Mouse (Mus musculus) left cerebral cortex, postnatal 36 days (tissue): ENCODE measurements around the gene Foxj1. TPM values are rescaled to one million over a fixed set of nuclear protein-coding genes. Genes with fewer than 3 reads are reported as not detected.
"Not testable (repeated sequence)": the region's sequence is repeated elsewhere in the genome, so short reads cannot be mapped to it uniquely, and the experiment has no call there.

Experiments used
- DNase-seq, 2 experiments: peaks; one replicate each; pipeline ENCODE4 v3.0.0; 2021 to 2022; ENCODE audit warnings: low spot score in 2 of 2, mixed read lengths in 1 of 2
- intact Hi-C: fragments of 180-260 bp; cut with DNase I; formaldehyde crosslinking; loops from one replicate; pipeline ENCODE4 v1.15.1; 2025
- total RNA-seq, 2 experiments: library from RNA; stranded (reverse); gene quantifications; 2 replicates each; pipeline ENCODE4 v1.2.3; 2021

Gene Foxj1
- 1 to 10 TPM; 5.0 to 5.2 TPM for total RNA-seq

DNA sequence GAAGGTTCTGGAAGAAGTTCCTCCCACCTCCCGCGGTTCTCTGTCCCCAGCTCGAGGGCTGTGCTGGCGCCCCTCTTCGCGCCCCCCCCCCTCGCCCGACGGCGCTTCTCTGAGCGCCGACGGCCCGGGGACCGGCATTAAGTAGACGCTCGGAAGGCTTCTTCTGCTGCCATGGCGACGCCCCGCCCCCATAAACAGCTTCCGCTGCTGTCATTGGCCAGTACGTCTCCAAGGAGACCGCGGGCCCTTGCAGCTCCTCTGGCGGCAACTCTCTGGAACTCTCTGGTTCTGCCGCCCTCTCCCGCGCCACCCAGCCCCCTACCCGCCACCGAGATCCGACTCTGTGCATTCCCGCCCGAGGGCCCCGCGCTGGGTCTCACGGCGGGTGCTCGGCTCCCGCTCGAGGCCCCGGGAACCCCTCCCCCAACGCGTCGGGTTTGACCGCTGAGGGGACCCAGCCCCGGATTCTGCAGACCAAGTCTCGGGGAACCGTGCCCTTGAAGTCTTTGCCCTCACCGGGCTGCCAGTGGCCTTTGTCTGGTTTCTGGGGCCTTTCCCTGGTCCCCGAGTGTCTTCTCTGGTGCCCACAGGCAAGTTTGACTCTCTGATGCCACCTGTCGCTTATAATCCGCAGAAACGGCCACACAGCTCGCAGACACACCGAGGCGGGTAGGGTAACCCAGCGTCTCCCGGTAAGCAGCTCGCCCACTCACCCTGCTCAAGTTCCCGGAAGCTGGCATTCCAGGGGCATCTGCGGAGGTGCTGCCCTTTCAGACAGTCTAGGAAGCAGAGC is at the start of gene Foxj1:
Gene Foxj1, minus strand, starts transcription at position 156 of the 793 bp plus-strand sequence.
- intact Hi-C loops: no loop called here

GRCm38 (mm10) chr11:116384171-116384570 is 49.0 kb upstream of the Foxj1 start:
- intact Hi-C loops: no loop called here
- no peak for DNase-seq

More for the DNA sequence above, at the start of gene Foxj1:
- peak; percentile 91 to 97 for DNase-seq

DNA sequence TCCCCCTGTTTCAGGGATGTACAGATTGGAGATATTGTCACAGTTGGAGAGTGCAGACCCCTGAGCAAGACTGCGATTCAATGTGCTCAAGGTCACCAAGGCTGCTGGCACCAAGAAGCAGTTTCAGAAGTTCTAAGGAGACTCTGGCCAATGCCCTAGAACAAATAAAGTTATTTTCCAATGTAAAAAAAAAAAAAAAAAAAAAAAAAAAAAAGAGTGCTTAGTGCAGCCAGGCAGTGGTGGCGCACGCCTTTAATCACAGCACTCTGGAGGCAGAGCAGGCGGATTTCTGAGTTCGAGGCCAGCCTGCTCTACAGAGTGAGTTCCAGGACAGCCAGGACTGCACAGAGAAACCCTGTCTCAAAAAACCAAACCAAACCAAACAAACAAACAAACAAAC is 47.9 kb upstream of the Foxj1 start:
- not testable (repeated sequence) for DNase-seq

GRCm38 (mm10) chr11:116380767-116381166 is 45.6 kb upstream of the Foxj1 start:
- intact Hi-C loops: no loop called here
- no peak for DNase-seq

More for the DNA sequence above, 47.9 kb upstream of the Foxj1 start:
- intact Hi-C loops: not testable (repeated sequence)

GRCm38 (mm10) chr11:116379530-116379929 is 44.3 kb upstream of the Foxj1 start:
- intact Hi-C loops: no loop called here
- DNase-seq: no peak

DNA sequence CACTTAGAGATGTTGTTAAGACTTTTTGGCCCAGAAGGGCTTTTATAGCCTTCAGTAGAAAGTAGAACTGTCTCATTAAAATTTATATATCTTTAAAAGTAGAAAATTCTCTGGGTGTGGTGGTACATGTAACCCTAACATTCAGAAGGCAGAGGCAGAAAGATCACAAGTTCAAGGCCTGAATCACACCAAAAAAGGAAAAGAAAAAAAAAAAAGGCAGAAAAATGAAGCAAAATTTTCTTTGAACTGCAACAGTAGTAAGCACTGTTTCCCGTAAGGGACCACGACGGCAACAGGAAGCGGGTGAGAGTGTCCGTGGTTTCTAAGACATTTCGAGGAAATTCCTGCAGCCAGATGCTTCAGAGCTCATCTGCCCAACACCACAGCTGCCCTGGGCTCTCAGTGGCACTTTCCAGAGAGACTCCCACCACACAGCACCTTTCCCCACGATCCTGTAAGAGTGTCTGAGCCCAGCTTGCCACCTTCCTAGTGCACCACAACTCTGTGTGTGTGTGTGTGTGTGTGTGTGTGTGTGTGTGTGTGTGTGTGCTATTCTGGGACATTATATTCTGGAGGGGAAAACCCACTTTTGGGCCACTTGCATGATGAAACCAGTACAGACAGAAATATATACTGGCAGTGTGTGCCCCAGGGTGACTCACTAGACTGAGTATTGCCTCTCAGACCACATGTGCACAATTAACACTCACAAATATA is 41.9 kb upstream of the Foxj1 start:
- no peak for DNase-seq
- intact Hi-C loops: no loop called here

GRCm38 (mm10) chr11:116371894-116372450 is 36.8 kb upstream of the Foxj1 start:
- intact Hi-C loops: no loop called here
- DNase-seq: no peak

DNA sequence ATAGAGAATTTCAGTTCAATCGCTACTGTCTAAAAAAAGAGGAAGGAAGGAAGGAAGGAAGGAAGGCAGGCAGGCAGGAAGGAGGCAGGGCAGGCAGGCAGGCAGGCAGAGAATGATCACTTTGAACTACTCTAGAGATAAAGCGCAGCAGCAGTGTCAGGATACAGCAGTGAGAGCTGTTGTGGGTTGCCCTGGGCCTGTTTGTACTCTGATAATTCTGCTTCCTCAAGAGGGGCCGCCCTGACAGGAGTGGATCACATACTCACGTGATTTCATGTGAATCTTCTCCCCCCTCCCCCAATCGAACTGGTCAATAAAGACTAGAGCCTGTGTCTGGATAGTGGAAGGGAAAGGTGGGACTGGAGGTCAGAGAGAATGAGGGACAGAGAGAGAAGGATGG is 34.4 kb upstream of the Foxj1 start:
- no peak for DNase-seq
- intact Hi-C loops: loop anchor here (2.0 kb wide), 1 partner anchor 51 kb away; no protein-coding TSS in a partner anchor

DNA sequence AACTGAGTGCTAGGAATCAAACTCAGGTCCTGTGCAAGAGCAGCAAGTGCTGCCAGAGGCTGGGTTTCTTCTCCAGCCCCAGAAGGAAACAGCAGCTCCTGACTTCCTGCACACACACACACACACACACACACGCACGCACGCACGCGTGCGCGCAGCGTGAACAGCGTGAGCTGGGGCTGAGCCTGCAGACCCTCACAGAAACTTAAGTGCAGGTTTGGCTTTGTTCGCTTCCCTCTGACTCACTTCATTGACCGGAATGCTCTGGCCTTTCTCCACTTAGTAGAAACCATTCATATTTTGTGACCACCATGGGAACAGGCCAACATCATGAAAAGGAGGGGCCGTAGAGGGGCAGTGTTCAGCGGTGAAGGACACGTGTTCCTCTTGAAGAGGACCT is 33.9 kb upstream of the Foxj1 start:
- intact Hi-C loops: loop anchor here (2.0 kb wide), 1 partner anchor 50 kb away; no protein-coding TSS in a partner anchor
- DNase-seq: no peak

- intact Hi-C loops: loop anchor here (2.0 kb wide), 1 partner anchor 49 kb away; no protein-coding TSS in a partner anchor
- DNase-seq: peak; percentile 62 to 63
These were observed 32.9 kb upstream of the Foxj1 start for GRCm38 (mm10) chr11:116368116-116368515.

GRCm38 (mm10) chr11:116366647-116367046 is 31.4 kb upstream of the Foxj1 start:
- intact Hi-C loops: no loop called here
- DNase-seq: no peak

- intact Hi-C loops: no loop called here
- no peak for DNase-seq
These were observed 30.9 kb upstream of the Foxj1 start for GRCm38 (mm10) chr11:116366124-116366523.

DNA sequence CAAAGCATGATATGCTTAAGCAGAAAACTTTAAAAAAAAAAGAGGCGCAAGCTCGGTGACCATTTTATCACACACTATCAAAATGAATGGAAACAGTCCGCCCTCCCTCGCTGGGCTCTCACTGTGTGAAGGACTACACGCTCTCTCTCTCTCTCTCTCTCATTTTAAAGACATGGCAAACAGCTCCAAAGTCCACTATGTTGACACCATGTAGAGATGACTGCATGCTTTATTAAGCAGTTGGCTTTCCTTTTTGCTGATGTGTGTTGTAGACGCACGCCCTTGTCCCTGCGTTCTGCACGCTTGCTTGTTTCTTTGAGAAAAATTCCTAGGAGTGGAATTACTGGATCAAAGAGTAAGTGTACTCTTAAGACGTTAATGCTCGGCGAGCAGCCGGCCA is 30.2 kb upstream of the Foxj1 start:
- intact Hi-C loops: no loop called here
- no peak for DNase-seq

DNA sequence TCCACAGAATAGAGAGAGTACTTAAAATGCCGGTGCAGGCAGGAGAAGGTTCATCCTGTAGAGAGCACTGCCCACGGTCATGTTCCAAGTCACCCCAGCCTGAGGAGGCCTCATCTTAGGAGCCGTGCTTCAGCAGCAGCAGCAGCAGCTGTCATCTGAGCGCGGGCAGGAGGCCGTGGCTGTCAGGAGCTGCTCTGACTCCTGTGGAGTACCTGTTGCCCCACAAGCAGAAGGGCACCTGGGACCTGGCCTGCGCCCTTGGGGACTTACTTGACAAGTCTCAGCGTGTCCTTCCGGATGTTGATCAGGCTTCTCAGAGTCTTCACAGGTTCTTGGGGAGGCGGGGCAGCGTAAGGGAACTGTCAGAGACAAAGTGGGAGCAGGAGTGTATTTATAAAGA is 26.8 kb upstream of the Foxj1 start:
- intact Hi-C loops: no loop called here

GRCm38 (mm10) chr11:116360915-116361314 is 25.7 kb upstream of the Foxj1 start:
- intact Hi-C loops, DNase-seq: not testable (repeated sequence)

More for the DNA sequence above, 26.8 kb upstream of the Foxj1 start:
- DNase-seq: no peak

DNA sequence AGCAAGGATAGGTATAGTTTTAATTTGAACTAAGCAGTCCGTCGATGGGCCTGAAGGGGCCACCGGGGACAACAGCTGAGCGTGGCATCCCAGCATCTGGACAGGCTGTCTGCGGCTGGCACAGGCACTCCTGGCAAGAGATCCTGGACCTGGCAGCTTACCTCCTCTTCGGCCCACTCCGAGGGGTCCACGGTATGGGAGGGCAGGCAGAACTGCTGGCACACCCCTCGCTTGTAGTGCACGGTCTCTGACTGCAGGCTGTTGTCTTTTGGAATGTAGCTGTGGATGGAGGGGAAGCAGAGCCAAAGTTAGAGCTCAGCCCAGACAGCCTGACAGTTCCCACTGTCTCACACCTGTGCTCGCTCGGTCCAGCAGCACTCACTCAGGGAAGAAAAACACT is 24.5 kb upstream of the Foxj1 start:
- DNase-seq: no peak
- intact Hi-C loops: no loop called here

DNA sequence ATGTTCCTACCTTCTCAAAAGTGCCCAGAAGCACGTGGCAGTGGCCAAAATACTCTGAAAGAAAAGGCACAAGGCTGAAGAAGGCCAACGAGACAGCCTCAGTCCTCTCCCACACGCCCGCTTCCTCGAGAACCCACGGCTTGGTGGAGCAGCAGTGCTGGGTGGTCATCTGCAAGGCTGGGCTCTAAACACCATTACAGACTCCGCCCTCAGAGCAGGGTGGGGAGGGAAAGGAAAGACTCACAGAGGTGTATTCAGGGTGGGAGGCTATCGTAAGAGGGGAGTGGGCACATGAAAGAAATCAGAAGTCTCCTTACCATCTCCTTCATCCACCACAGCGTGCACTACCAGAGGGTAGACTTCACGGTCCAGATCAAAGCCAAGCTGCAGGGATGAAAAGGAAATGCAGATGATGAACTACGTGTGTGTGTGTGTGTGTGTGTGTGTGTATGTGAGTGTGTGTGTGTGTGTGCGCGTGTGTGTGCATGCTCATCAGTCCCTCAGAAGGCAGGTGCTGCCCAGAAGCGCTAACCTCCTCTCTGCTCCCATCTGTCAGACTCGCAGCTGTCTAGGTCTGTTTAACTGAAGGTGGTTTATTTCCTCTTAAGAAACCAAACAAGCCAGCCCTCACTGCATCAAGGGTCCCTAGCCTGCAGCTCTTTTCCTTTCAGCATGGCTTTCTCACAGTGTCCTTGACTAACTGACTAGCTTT is 23.9 kb upstream of the Foxj1 start:
- no peak for DNase-seq
- intact Hi-C loops: no loop called here

DNA sequence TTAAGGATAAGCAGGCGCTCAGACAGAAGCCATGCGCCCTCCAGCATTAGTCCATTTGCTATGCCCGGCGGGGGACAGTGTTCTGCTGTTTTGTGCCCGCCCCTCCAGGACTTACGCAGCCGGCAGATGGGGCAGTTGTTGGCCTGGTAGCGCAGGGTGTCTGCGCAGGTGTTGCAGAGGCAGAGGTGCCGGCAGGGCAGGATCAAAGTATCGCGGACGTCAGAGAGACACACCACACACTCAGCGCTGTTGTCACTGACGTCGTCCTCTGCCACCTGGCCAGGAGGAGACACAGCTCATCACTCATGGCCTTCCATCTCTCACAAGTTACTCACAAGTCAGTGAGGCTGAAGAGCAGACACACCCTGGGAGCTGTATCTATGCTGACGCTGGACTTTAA is 19.3 kb upstream of the Foxj1 start:
- intact Hi-C loops: no loop called here
- DNase-seq: no peak

DNA sequence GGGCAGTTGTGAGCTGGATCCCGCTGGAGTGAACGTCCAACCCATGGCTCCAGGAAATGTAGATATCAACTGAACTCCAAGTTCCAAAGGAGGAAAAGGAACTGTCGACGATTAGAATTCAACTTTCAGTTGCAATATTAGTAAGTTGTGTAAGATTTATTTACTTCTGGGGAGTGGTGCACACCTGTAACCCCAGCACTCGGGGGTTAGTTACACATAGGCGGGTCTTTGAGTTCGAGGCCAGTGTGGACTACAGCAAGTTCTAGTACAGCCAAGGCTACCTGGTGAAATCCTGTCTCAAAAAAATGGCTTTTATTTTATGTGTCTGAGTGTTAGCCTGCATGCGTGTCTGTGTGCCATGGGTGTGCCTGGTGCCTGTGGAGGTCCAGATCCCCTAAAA is 18.3 kb upstream of the Foxj1 start:
- intact Hi-C loops: no loop called here
- DNase-seq: no peak

DNA sequence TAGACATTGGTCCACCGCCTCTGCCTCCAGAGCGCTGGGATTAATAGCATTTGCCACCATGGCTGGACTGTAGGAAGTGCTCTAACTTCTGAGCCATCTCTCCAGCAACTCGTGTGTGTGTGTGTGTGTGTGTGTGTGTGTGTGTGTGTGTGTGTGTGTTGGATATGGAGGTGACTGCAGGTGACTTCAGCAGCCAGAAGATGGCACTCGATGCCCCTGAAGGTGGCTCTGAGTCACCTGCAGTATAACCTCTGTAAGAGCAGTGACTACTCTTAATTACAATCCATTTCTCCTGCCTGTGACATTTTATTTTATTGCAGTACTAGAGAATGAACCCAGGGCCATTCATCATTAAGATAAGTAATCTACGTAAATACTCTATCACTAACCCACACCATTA is 16.1 kb upstream of the Foxj1 start:
- no peak for DNase-seq
- intact Hi-C loops: no loop called here
